Mouse (Mus musculus) myocyte (in vitro differentiated cells): ENCODE results near the gene Insig1. TPM values are rescaled to one million over a fixed set of nuclear protein-coding genes. Genes with fewer than 3 reads are reported as not detected.

ENCODE experiments used
- H3K27me3 ChIP-seq: one replicate; pipeline ENCODE4 v1.6.1; 2011; ENCODE audit not compliant: control insufficient read depth, insufficient read depth, insufficient read length
- H3K36me3 ChIP-seq: one replicate; pipeline ENCODE4 v1.6.1; 2011; ENCODE audit not compliant: control insufficient read depth, insufficient read depth
- H3K4me2 ChIP-seq: one replicate; pipeline ENCODE4 v1.6.1; 2011; ENCODE audit warnings: low read depth, control low read depth
- H3K4me3 ChIP-seq: one replicate; pipeline ENCODE4 v1.5.1; 2011; ENCODE audit warnings: mild to moderate bottlenecking, control low read depth, moderate library complexity
- H3K79me2 ChIP-seq: one replicate; pipeline ENCODE4 v1.6.1; 2011; ENCODE audit not compliant: control insufficient read depth, insufficient read depth
- H3ac ChIP-seq: one replicate; pipeline ENCODE4 v1.6.1; 2011; ENCODE audit not compliant: control insufficient read depth, insufficient read length
- CEBPB ChIP-seq: IDR thresholded peaks from 2 replicates; pipeline ENCODE4 v1.6.1; 2011; ENCODE audit warnings: mild to moderate bottlenecking, moderate library complexity; ENCODE audit not compliant: poor library complexity, insufficient read depth, severe bottlenecking
- E2F4 ChIP-seq: IDR thresholded peaks from one replicate; pipeline ENCODE4 v1.6.1; 2011; ENCODE audit warnings: mild to moderate bottlenecking, control low read depth, moderate library complexity; ENCODE audit not compliant: insufficient read depth
- MAX ChIP-seq: IDR thresholded peaks from one replicate; pipeline ENCODE4 v1.6.1; 2011; ENCODE audit warnings: low read depth, mild to moderate bottlenecking, control low read depth
- MYOD1 ChIP-seq, 3 experiments: IDR thresholded peaks; one replicate each; pipeline ENCODE4 v1.6.1; 2011; ENCODE audit warnings: control low read depth in 2 of 3, low read depth in 2 of 3, mild to moderate bottlenecking in 2 of 3, moderate library complexity in 1 of 3; ENCODE audit not compliant: insufficient read length in 2 of 3, control insufficient read depth in 1 of 3
- MYOG ChIP-seq, 3 experiments: IDR thresholded peaks; one replicate each; pipeline ENCODE4 v1.6.1; 2011; ENCODE audit warnings: control low read depth in 2 of 3, low read depth in 2 of 3, mild to moderate bottlenecking in 2 of 3; ENCODE audit not compliant: insufficient read length in 2 of 3, control insufficient read depth in 1 of 3, insufficient read depth in 1 of 3
- POLR2A ChIP-seq: IDR thresholded peaks from one replicate; pipeline ENCODE4 v1.6.1; 2011; ENCODE audit warnings: low read depth, mild to moderate bottlenecking, control low read depth, moderate library complexity; ENCODE audit not compliant: insufficient read length
- POLR2AphosphoS2 ChIP-seq: IDR thresholded peaks from one replicate; pipeline ENCODE4 v1.6.1; 2011; ENCODE audit warnings: low read depth, control low read depth; ENCODE audit not compliant: insufficient read length
- REST ChIP-seq: IDR thresholded peaks from one replicate; pipeline ENCODE4 v1.6.1; 2011; ENCODE audit warnings: mild to moderate bottlenecking, control low read depth, moderate library complexity; ENCODE audit not compliant: insufficient read depth, insufficient read length
- SRF ChIP-seq: IDR thresholded peaks from one replicate; pipeline ENCODE4 v1.6.1; 2011; ENCODE audit warnings: low read depth; ENCODE audit not compliant: control insufficient read depth, insufficient read length
- TCF12 ChIP-seq: IDR thresholded peaks from one replicate; pipeline ENCODE4 v1.6.1; 2011; ENCODE audit warnings: mild to moderate bottlenecking, control low read depth; ENCODE audit not compliant: poor library complexity, insufficient read depth, severe bottlenecking
- TCF3 ChIP-seq: IDR thresholded peaks from one replicate; pipeline ENCODE4 v1.6.1; 2011; ENCODE audit warnings: low read depth, control low read depth; ENCODE audit not compliant: insufficient read length
- USF1 ChIP-seq: IDR thresholded peaks from one replicate; pipeline ENCODE4 v1.6.1; 2011; ENCODE audit warnings: low read depth, mild to moderate bottlenecking, control low read depth, moderate library complexity
- polyA plus RNA-seq: library from polyadenylated mRNA; unstranded; fragments of >200 nt; fragmentation: generic; extraction: Trizol; gene quantifications from one replicate; pipeline ENCODE4 v1.2.1, GENCODE M21; 2012; ENCODE audit warnings: missing spikeins

Insig1 gene
- polyA plus RNA-seq, 1 experiment, result 67.4 TPM

- no peaks in the 10 kb centered on the region for H3K79me2 ChIP-seq
- no peak overlapping the region for H3K4me2 ChIP-seq
- H3K36me3 ChIP-seq, result no peaks in the 10 kb centered on the region
- H3K4me3 ChIP-seq, result no peak overlapping the region
- peaks cover 46% of the 10 kb centered on the region for H3K27me3 ChIP-seq
- no peak for TF ChIP-seq SRF
- TF ChIP-seq E2F4, result no peak
- no peak for TF ChIP-seq MAX
- no peak for TF ChIP-seq POLR2AphosphoS2
- no peak for TF ChIP-seq USF1
- no peak for TF ChIP-seq TCF3
- TF ChIP-seq POLR2A, result no peak
- no peak for TF ChIP-seq REST
- no peak for TF ChIP-seq TCF12
- no peak for TF ChIP-seq MYOG (IDR thresholded peaks at IDR 0.05; ENCODE audit: control insufficient read depth in 1 of 3, insufficient read depth in 1 of 3, insufficient read length in 2 of 3, low read depth in 2 of 3)
- TF ChIP-seq CEBPB, result no peak
- no peak for TF ChIP-seq MYOD1 (IDR thresholded peaks at IDR 0.05; ENCODE audit: control insufficient read depth in 1 of 3, insufficient read length in 2 of 3, low read depth in 2 of 3)
- H3ac ChIP-seq, result no peak overlapping the region
Observed at GRCm38 (mm10) chr5:28124321-28125230, 53.4 kb downstream of the Insig1 start.

Other genes with a start within 250 kb of the Insig1 start
- gene Htr5a, start 229.2 kb upstream of the Insig1 start, polyA plus RNA-seq, result not detected
- not detected for gene En2, start 94.3 kb downstream of the Insig1 start, polyA plus RNA-seq
- gene Cnpy1, start 174.4 kb downstream of the Insig1 start, polyA plus RNA-seq, result not detected
- 11.7 TPM for gene Rbm33, start 245.8 kb downstream of the Insig1 start, polyA plus RNA-seq